Mouse (Mus musculus) myocyte (in vitro differentiated cells): ENCODE measurements around the gene Card9. TPM values are rescaled to one million over a fixed set of nuclear protein-coding genes. Genes with fewer than 3 reads are reported as not detected.

ENCODE experiments used
- H3K27me3 ChIP-seq: one replicate; pipeline ENCODE4 v1.6.1; 2011; ENCODE audit not compliant: control insufficient read depth, insufficient read depth, insufficient read length
- H3K36me3 ChIP-seq: one replicate; pipeline ENCODE4 v1.6.1; 2011; ENCODE audit not compliant: control insufficient read depth, insufficient read depth
- H3K4me2 ChIP-seq: one replicate; pipeline ENCODE4 v1.6.1; 2011; ENCODE audit warnings: low read depth, control low read depth
- H3K4me3 ChIP-seq: one replicate; pipeline ENCODE4 v1.5.1; 2011; ENCODE audit warnings: mild to moderate bottlenecking, control low read depth, moderate library complexity
- H3K79me2 ChIP-seq: one replicate; pipeline ENCODE4 v1.6.1; 2011; ENCODE audit not compliant: control insufficient read depth, insufficient read depth
- H3ac ChIP-seq: one replicate; pipeline ENCODE4 v1.6.1; 2011; ENCODE audit not compliant: control insufficient read depth, insufficient read length
- CEBPB ChIP-seq: IDR thresholded peaks from 2 replicates; pipeline ENCODE4 v1.6.1; 2011; ENCODE audit warnings: mild to moderate bottlenecking, moderate library complexity; ENCODE audit not compliant: poor library complexity, insufficient read depth, severe bottlenecking
- E2F4 ChIP-seq: IDR thresholded peaks from one replicate; pipeline ENCODE4 v1.6.1; 2011; ENCODE audit warnings: mild to moderate bottlenecking, control low read depth, moderate library complexity; ENCODE audit not compliant: insufficient read depth
- MAX ChIP-seq: IDR thresholded peaks from one replicate; pipeline ENCODE4 v1.6.1; 2011; ENCODE audit warnings: low read depth, mild to moderate bottlenecking, control low read depth
- MYOD1 ChIP-seq, 3 experiments: IDR thresholded peaks; one replicate each; pipeline ENCODE4 v1.6.1; 2011; ENCODE audit warnings: control low read depth in 2 of 3, low read depth in 2 of 3, mild to moderate bottlenecking in 2 of 3, moderate library complexity in 1 of 3; ENCODE audit not compliant: insufficient read length in 2 of 3, control insufficient read depth in 1 of 3
- MYOG ChIP-seq, 3 experiments: IDR thresholded peaks; one replicate each; pipeline ENCODE4 v1.6.1; 2011; ENCODE audit warnings: control low read depth in 2 of 3, low read depth in 2 of 3, mild to moderate bottlenecking in 2 of 3; ENCODE audit not compliant: insufficient read length in 2 of 3, control insufficient read depth in 1 of 3, insufficient read depth in 1 of 3
- POLR2A ChIP-seq: IDR thresholded peaks from one replicate; pipeline ENCODE4 v1.6.1; 2011; ENCODE audit warnings: low read depth, mild to moderate bottlenecking, control low read depth, moderate library complexity; ENCODE audit not compliant: insufficient read length
- POLR2AphosphoS2 ChIP-seq: IDR thresholded peaks from one replicate; pipeline ENCODE4 v1.6.1; 2011; ENCODE audit warnings: low read depth, control low read depth; ENCODE audit not compliant: insufficient read length
- REST ChIP-seq: IDR thresholded peaks from one replicate; pipeline ENCODE4 v1.6.1; 2011; ENCODE audit warnings: mild to moderate bottlenecking, control low read depth, moderate library complexity; ENCODE audit not compliant: insufficient read depth, insufficient read length
- SRF ChIP-seq: IDR thresholded peaks from one replicate; pipeline ENCODE4 v1.6.1; 2011; ENCODE audit warnings: low read depth; ENCODE audit not compliant: control insufficient read depth, insufficient read length
- TCF12 ChIP-seq: IDR thresholded peaks from one replicate; pipeline ENCODE4 v1.6.1; 2011; ENCODE audit warnings: mild to moderate bottlenecking, control low read depth; ENCODE audit not compliant: poor library complexity, insufficient read depth, severe bottlenecking
- TCF3 ChIP-seq: IDR thresholded peaks from one replicate; pipeline ENCODE4 v1.6.1; 2011; ENCODE audit warnings: low read depth, control low read depth; ENCODE audit not compliant: insufficient read length
- USF1 ChIP-seq: IDR thresholded peaks from one replicate; pipeline ENCODE4 v1.6.1; 2011; ENCODE audit warnings: low read depth, mild to moderate bottlenecking, control low read depth, moderate library complexity
- polyA plus RNA-seq: library from polyadenylated mRNA; unstranded; fragments of >200 nt; fragmentation: generic; extraction: Trizol; gene quantifications from one replicate; pipeline ENCODE4 v1.2.1, GENCODE M21; 2012; ENCODE audit warnings: missing spikeins

Card9 gene
- polyA plus RNA-seq, 1 experiment = 0.84 TPM

DNA sequence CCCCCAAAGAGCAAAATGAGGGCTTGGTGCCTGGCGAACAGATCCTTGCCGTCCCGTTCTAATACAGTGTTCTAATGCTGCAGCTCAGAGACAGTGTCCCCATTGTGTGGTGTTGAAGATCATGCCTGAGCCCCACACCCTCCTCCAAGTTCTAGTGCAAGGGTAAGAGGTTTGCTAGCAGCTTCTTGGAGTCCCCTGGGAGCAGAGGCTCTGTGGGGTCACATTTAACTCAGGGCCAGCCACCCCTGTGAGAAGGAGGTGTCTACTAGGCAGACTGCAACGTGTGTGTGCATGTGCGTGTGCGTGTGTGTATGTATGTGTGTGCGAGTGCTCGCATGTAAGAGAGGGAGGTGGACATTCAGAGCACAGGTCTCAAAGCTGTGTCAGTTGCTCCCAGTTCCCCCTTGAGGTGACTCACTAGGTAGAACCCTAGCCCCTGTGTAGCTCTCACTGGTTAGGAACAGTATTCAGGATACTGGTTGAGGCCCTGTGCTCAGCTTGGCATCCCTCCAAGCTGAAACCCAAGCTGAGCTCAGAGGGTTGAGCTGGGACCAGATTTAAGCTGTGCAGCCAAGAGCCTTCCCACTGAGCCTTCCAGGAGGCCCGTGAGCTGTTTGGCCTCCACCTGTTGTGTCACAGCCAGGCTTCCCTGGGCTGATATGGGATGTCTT, 44.0 kb downstream of the Card9 start:
- Histone ChIP-seq H3K27me3 (no peaks in the 10 kb centered on the region), H3K4me2 (peak overlapping the region; percentile 99), H3K4me3 (peak overlapping the region; percentile 48), H3K36me3 (no peaks in the 10 kb centered on the region), H3K79me2 (peaks cover 8% of the 10 kb centered on the region), H3ac (peak overlapping the region; percentile 55)
- TF ChIP-seq MYOD1 (IDR thresholded peaks at IDR 0.05; ENCODE audit: control insufficient read depth in 1 of 3, insufficient read length in 2 of 3, low read depth in 2 of 3) (peak in 1 of 3 experiments; percentile 59), POLR2A (no peak)

DNA sequence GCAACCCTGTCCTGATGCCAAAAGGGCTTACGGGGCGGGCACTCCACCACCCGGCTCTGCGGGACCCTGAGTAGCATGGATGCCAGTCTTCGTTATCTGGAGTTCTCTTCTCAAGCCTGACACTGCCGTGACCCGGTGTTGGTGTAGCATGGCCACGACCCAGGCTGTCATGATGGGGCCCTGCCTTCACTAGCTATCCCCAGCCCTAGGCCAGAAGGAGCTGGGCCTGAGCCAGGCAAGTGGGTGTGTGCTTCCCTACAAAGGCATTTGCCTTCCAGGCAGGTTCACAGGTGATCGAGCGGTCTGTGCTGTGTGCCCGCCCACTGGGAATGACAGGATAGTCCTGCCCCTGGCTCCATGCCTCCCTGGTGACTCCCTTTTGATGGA, 44.8 kb downstream of the Card9 start:
- peak overlapping the region; percentile 48 for H3K4me3 ChIP-seq
- peaks cover 8% of the 10 kb centered on the region for H3K79me2 ChIP-seq
- no peaks in the 10 kb centered on the region for H3K27me3 ChIP-seq
- peak overlapping the region; percentile 99 for H3K4me2 ChIP-seq
- H3ac ChIP-seq = peak overlapping the region; percentile 55
- TF ChIP-seq MAX (no peak), MYOD1 (IDR thresholded peaks at IDR 0.05; ENCODE audit: control insufficient read depth in 1 of 3, insufficient read length in 2 of 3, low read depth in 2 of 3) (no peak), SRF (no peak), MYOG (IDR thresholded peaks at IDR 0.05; ENCODE audit: control insufficient read depth in 1 of 3, insufficient read depth in 1 of 3, insufficient read length in 2 of 3, low read depth in 2 of 3) (no peak), POLR2A (no peak), TCF3 (no peak), REST (no peak), E2F4 (no peak), TCF12 (no peak), POLR2AphosphoS2 (no peak), USF1 (no peak), CEBPB (no peak)
- H3K36me3 ChIP-seq = no peaks in the 10 kb centered on the region

DNA sequence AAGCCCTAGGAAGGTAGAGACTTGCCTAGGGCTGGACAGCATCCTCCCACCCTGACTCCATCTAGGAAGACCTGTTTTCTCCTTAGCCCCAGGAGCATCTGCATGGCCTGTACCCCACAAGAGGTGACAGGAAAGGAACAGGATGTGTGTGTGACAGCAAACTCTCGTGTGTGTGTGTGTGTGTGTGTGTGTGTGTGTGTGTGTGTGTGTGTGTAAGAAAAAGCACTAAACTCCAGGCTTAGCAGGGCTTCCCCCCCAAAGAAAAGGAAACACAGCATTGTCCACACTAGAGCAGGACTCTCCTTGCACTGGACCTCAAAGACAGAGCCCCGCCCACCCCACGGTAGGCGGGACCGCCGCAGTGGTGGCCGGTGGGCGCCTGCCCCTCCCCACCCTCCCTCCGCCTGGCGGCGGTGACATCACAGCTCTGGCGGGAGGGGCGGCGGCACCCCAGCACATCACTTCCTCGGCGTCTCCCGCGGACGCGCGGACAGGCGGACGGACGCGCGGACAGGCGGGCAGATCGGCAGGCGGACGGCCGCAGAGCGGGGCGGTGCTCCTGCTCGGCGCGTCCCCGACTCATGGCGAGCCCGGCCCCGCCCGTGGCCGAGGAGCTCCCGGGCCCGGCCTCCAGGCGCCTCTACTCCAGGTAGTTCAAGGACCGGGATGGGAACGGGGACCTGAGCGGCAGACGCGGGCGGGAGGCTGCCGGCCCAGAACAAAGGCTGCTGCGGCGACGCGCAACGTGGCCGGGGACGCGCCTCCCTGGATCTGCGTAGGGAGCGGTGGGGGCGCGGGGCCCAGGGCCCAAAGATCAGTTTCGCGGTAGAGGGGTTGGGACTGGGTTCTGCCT, 45.4 kb downstream of the Card9 start, which contains the start of gene Gpsm1:
TSS of gene Gpsm1 (plus strand) at position 444 of the 853 bp plus-strand sequence.
- peak within 1 kb of the TSS; percentile 99 for H3K4me2 ChIP-seq
- no peaks in the 10 kb centered on the region for H3K36me3 ChIP-seq
- peaks cover 8% of the 10 kb centered on the region for H3K79me2 ChIP-seq

GRCm38 (mm10) chr2:26314281-26315071, 46.2 kb downstream of the Card9 start:
- H3K27me3 ChIP-seq = no peaks in the 10 kb centered on the region
- peak overlapping the region; percentile 55 for H3ac ChIP-seq
- TF ChIP-seq POLR2A = no peak
- no peak for TF ChIP-seq MYOD1 (IDR thresholded peaks at IDR 0.05; ENCODE audit: control insufficient read depth in 1 of 3, insufficient read length in 2 of 3, low read depth in 2 of 3)
- TF ChIP-seq USF1 = no peak
- TF ChIP-seq MYOG (IDR thresholded peaks at IDR 0.05; ENCODE audit: control insufficient read depth in 1 of 3, insufficient read depth in 1 of 3, insufficient read length in 2 of 3, low read depth in 2 of 3) = no peak
- no peak for TF ChIP-seq TCF12
- no peak for TF ChIP-seq E2F4
- no peak for TF ChIP-seq TCF3
- H3K4me2 ChIP-seq = peak overlapping the region; percentile 99
- H3K36me3 ChIP-seq = no peaks in the 10 kb centered on the region
- peak overlapping the region; percentile 48 for H3K4me3 ChIP-seq
- H3K79me2 ChIP-seq = peaks cover 8% of the 10 kb centered on the region

More for the DNA sequence above, 45.4 kb downstream of the Card9 start, which contains the start of gene Gpsm1:
- peak within 1 kb of the TSS; percentile 48 for H3K4me3 ChIP-seq
- no peak for TF ChIP-seq MYOG (IDR thresholded peaks at IDR 0.05; ENCODE audit: control insufficient read depth in 1 of 3, insufficient read depth in 1 of 3, insufficient read length in 2 of 3, low read depth in 2 of 3)
- TF ChIP-seq POLR2A = peak; percentile 89
- TF ChIP-seq CEBPB = no peak
- TF ChIP-seq USF1 = no peak
- TF ChIP-seq MYOD1 (IDR thresholded peaks at IDR 0.05; ENCODE audit: control insufficient read depth in 1 of 3, insufficient read length in 2 of 3, low read depth in 2 of 3) = peak in 1 of 3 experiments; percentile 27
- no peak for TF ChIP-seq TCF12
- TF ChIP-seq POLR2AphosphoS2 = peak; percentile 68
- no peak for TF ChIP-seq SRF
- no peaks in the 10 kb centered on the region for H3K27me3 ChIP-seq
- peak within 1 kb of the TSS; percentile 55 for H3ac ChIP-seq
